Mouse (Mus musculus) stomach, postnatal 0 days (tissue): ENCODE measurements at regions not wholly inside any gene's neighbourhood (a gene's known extent, or its start where the extent isn't known, plus 50 kb on each side); places are given as distances from the start of the nearest gene placed in this dataset.

ENCODE experiments used
- ATAC-seq: fragments of 200-750 bp; cut with Nextera tagmentation; 2 replicates; pipeline ENCODE4 v1.8.0; 2017; ENCODE audit not compliant: low FRiP score, low TSS enrichment
- DNase-seq: peaks from one replicate; pipeline ENCODE4 v3.0.0-alpha.2; 2016; ENCODE audit warnings: low spot score
- H3K27ac ChIP-seq: fragments of 300-500 bp; sonication (generic); replicated peaks from 2 replicates; pipeline ENCODE4 v1.5.1; 2014; ENCODE audit warnings: mild to moderate bottlenecking, control low read depth
- H3K27me3 ChIP-seq: fragments of 300-500 bp; sonication (generic); 2 replicates; pipeline ENCODE4 v1.6.1; 2014; ENCODE audit warnings: low read length; ENCODE audit not compliant: control insufficient read depth, insufficient read depth
- H3K36me3 ChIP-seq: fragments of 300-500 bp; sonication (generic); 2 replicates; pipeline ENCODE4 v1.6.1; 2014; ENCODE audit warnings: low read length, mixed read lengths; ENCODE audit not compliant: control insufficient read depth, insufficient read depth
- H3K4me1 ChIP-seq: fragments of 300-500 bp; sonication (generic); replicated peaks from 2 replicates; pipeline ENCODE4 v1.6.1; 2014; ENCODE audit warnings: antibody characterized with exemption; ENCODE audit not compliant: control insufficient read depth, insufficient read depth
- H3K4me2 ChIP-seq: fragments of 300-500 bp; sonication (generic); replicated peaks from 2 replicates; pipeline ENCODE4 v1.6.1; 2014; ENCODE audit warnings: low read depth, mild to moderate bottlenecking, control low read depth, moderate library complexity
- H3K4me3 ChIP-seq: fragments of 300-500 bp; sonication (generic); 2 replicates; pipeline ENCODE4 v1.5.1; 2014; ENCODE audit warnings: low read depth, low read length, control low read depth
- H3K9ac ChIP-seq: fragments of 300-500 bp; sonication (generic); 2 replicates; pipeline ENCODE4 v1.6.1; 2014; ENCODE audit warnings: mild to moderate bottlenecking, low read length, control low read depth, mixed read lengths
- H3K9me3 ChIP-seq: fragments of 300-500 bp; sonication (generic); 2 replicates; pipeline ENCODE4 v1.6.1; 2016; ENCODE audit warnings: low read length; ENCODE audit not compliant: control insufficient read depth
- CTCF ChIP-seq: IDR thresholded peaks from 2 replicates; pipeline ENCODE4 v1.5.1; 2016; ENCODE audit warnings: antibody characterized with exemption, low read depth, mild to moderate bottlenecking, moderate library complexity
- EP300 ChIP-seq: optimal IDR thresholded peaks from 2 replicates; pipeline ENCODE3; 2016; ENCODE audit warnings: antibody characterized with exemption
- WGBS: fragments of 180-500 bp; shearing (Covaris S2); extraction: QIAGEN DNeasy Blood & Tissue Kit; methylation state at CpG from one replicate; pipeline ENCODE4 v1.1.7; 2014; 5-methylcytosine and 5-hydroxymethylcytosine counted together

DNA sequence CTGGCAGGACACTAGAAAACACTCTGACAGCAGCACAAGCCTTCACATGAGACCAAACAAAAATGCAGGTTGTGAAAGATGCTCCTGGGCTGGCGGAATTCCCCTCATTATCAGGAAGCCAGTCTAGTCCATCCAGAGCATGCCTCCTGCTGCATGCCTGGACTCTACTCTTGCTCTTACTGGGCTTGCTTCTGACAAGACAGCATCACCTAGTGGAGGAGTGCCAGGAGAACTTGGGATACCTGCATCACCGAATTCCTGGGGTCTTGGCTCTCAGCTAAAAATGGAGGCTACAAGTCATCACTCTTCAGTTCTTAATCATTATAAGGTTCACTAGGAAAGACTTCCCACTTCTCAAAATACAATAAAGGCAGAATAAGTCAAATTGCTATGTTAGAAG lies 78.8 kb upstream of the Rnf32 start:
- DNase-seq (no peak), ATAC-seq (no peak)
- no peaks in the 10 kb centered on the region for H3K9me3 ChIP-seq
- H3K9ac ChIP-seq = no peak overlapping the region
- no peak overlapping the region for H3K4me3 ChIP-seq
- 56% methylated on average over 2 of the region's 2 CpGs for WGBS
- H3K4me1 ChIP-seq = no peaks in the 10 kb centered on the region
- no peaks in the 10 kb centered on the region for H3K27me3 ChIP-seq
- H3K27ac ChIP-seq = no peak overlapping the region
- H3K4me2 ChIP-seq = no peak overlapping the region
- no peak for TF ChIP-seq EP300
- peak; percentile 39 for TF ChIP-seq CTCF
- no peaks in the 10 kb centered on the region for H3K36me3 ChIP-seq

DNA sequence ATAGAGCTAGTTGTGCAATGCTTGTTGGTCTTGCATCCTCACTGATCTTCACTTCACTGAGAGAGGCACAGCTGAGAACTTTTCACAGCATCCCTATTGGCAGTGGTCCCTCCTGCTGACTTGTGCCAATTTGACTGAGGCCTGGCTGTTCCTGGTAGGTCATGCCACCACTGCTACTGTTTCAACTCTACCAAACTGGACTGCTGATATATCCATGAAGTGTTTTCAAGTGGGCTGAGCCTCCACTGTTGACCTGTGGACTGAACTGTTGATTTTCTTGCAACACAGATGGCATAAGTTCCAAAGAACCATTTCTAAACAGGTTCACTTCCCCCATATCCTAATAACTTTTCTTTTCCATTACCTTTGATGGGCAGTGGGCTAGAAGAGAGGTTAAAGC lies 83.3 kb upstream of the Rnf32 start:
- ATAC-seq = no peak
- H3K27me3 ChIP-seq = no peaks in the 10 kb centered on the region
- DNase-seq = no peak
- H3K4me2 ChIP-seq = no peak overlapping the region
- no peak for TF ChIP-seq EP300
- TF ChIP-seq CTCF = no peak
- H3K9ac ChIP-seq = no peak overlapping the region
- no peak overlapping the region for H3K4me3 ChIP-seq
- H3K9me3 ChIP-seq = no peaks in the 10 kb centered on the region
- no peaks in the 10 kb centered on the region for H3K4me1 ChIP-seq
- no peaks in the 10 kb centered on the region for H3K36me3 ChIP-seq
- H3K27ac ChIP-seq = no peak overlapping the region

DNA sequence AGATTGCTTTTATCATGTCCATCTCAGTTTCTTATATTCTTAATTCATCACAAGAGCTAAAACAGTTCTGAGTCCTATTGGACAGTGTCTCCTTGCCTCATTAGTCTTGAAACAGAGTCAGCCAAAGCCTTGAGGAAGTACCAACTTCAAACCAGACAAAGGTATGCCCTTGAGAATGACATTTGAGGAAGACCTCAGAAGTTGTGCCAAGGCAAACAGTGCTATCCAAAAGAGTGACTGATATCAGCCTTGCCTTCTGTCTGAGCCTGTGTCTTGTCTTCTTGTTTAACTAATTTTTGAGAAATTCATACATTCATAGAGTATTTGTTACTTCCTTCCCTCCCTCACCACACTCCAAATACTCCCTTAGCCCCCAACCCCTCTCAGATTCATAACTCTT lies 88.5 kb upstream of the Rnf32 start:
- Histone ChIP-seq H3K9me3 (no peaks in the 10 kb centered on the region), H3K36me3 (no peaks in the 10 kb centered on the region), H3K27me3 (no peaks in the 10 kb centered on the region), H3K4me3 (no peak overlapping the region), H3K4me1 (no peaks in the 10 kb centered on the region), H3K27ac (no peak overlapping the region), H3K9ac (no peak overlapping the region), H3K4me2 (no peak overlapping the region)
- DNase-seq (no peak), ATAC-seq (no peak)
- TF ChIP-seq EP300 (no peak), CTCF (no peak)

DNA sequence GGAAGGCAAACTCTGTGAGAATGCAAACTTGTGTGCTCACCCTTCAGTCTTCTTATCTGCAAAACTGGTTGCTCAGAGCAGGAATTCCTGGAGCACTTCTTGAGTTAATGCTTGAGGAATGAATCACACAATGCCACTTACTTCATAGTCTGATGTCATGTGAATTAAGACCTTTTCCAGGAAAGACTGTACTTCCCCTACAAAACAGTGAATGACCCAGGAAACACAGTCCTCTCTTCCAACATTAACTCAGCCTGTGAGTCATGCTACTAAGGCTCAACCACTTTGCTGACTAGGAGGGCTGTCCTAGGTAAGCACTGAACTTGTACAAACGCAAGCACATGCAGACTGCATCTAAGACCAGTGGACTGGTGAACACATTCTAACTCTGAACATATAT lies 112.5 kb upstream of the Rnf32 start:
- Histone ChIP-seq H3K4me1 (no peaks in the 10 kb centered on the region), H3K27ac (no peak overlapping the region), H3K27me3 (no peaks in the 10 kb centered on the region), H3K4me3 (no peak overlapping the region), H3K36me3 (no peaks in the 10 kb centered on the region), H3K9ac (no peak overlapping the region), H3K4me2 (no peak overlapping the region), H3K9me3 (no peaks in the 10 kb centered on the region)
- TF ChIP-seq EP300 (no peak), CTCF (no peak)
- peak; percentile 25 for DNase-seq
- WGBS = 54% methylated on average over 1 of the region's 1 CpGs
- ATAC-seq = peak; percentile 96

DNA sequence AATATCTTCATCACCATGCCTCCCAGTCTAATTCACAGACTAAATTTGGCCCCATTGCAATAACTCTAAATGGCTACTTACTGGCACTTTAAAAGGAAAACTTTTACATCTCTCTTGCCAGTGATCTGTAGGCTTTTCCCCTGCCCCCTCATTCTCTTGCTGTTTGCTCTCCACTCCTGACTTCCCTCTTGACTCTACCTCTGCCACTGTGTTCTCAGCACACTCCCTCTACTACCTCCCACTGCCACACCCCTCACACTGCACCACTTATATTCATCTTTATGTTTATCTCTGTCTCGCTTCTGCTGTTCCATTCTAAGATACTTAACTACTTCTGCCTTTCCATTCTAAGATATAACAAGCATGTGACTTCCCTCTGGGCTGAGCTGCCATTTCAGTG lies 141.4 kb upstream of the Rnf32 start:
- no peak for DNase-seq
- ATAC-seq = no peak
- WGBS = 65% methylated on average over 1 of the region's 1 CpGs
- H3K27ac ChIP-seq = no peak overlapping the region
- TF ChIP-seq CTCF = no peak
- TF ChIP-seq EP300 = no peak
- no peaks in the 10 kb centered on the region for H3K9me3 ChIP-seq
- no peak overlapping the region for H3K9ac ChIP-seq
- H3K4me2 ChIP-seq = no peak overlapping the region
- H3K27me3 ChIP-seq = no peaks in the 10 kb centered on the region
- no peak overlapping the region for H3K4me3 ChIP-seq
- no peaks in the 10 kb centered on the region for H3K36me3 ChIP-seq
- H3K4me1 ChIP-seq = no peaks in the 10 kb centered on the region

DNA sequence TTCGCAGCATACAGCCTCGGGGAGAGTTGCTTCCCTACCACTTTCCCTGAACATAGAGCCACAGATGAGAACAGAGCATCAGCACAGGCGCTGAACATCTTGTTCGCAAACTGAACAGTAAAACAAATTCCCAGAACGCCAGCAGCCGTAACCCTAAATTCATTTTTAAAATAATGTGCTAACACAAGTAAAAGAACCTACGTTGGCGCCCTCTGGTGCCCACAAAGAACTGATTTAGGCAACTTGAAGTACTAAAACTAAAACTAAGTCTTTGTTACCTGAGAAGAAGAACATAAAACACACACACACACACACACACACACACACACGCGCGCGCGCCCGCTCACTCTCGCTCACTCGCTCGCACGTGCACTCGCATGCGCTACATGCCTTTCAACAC lies 159.2 kb upstream of the Rnf32 start:
- 58% methylated on average over 20 of the region's 20 CpGs for whole genome bisulfite sequencing
- DNase-seq (peak; percentile 53), ATAC-seq (no peak)
- Histone ChIP-seq H3K27me3 (no peaks in the 10 kb centered on the region), H3K27ac (no peak overlapping the region), H3K4me2 (no peak overlapping the region), H3K4me3 (no peak overlapping the region), H3K9ac (no peak overlapping the region), H3K9me3 (no peaks in the 10 kb centered on the region), H3K4me1 (no peaks in the 10 kb centered on the region), H3K36me3 (no peaks in the 10 kb centered on the region)
- TF ChIP-seq CTCF = peak; percentile 67
- no peak for TF ChIP-seq EP300
